Mouse (Mus musculus) cerebellum, adult (tissue): ENCODE results near the gene Alg12.
"Not testable (repeated sequence)": the region's sequence is repeated elsewhere in the genome, so short reads cannot be mapped to it uniquely, and the experiment has no call there.

Experiments used
- ATAC-seq: cut with Nextera tagmentation; 2 replicates; pipeline ENCODE4 v1.9.2; 2017; ENCODE audit warnings: mild to moderate bottlenecking, moderate library complexity, mixed read lengths; ENCODE audit not compliant: insufficient number of reproducible peaks, low FRiP score, low TSS enrichment

Gene Alg12

GRCm38 (mm10) chr15:88836571-88836970, 17.5 kb upstream of the Alg12 start:
- no peak for ATAC-seq

DNA sequence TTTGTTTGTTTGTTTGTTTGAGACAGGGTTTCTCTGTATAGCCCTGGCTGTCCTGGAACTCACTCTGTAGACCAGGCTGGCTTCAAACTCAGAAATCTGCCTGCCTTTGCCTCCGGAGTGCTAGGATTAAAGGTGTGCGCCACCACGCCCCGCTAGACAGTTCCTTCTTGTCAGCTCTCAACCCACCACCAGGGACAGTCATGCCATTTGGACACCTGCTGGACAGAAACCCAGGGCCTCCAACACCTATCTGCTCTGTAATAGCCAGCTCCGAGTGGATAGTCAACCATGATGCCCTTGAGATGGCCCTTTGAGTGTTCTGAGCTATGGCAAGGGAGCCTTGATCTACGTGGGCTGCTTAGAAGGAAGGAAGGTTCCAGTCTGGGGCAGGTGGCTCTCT, 16.9 kb upstream of the Alg12 start:
- no peak for ATAC-seq

DNA sequence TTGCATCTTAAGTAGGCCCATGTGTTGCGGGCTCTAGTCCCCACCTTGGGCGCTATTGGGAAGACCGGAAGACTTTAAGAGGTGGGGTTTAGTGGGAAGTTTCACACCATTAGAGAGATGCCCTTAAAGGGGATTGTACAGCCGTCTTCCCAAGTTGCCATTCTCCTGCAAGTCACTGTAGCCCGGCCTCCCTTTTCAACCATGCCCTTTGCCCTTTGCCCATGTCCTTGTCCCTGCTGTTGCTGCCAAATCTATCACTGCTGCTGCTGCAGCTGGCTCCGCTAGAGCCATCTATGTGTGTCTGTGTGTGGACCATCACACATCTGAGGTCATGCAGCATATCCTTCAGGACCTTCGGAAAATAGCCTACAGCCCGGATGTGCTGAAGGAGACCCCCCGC, 13.4 kb upstream of the Alg12 start:
- no peak for ATAC-seq

- no peak for ATAC-seq
Measured at GRCm38 (mm10) chr15:88831482-88831881, 12.4 kb upstream of the Alg12 start.

DNA sequence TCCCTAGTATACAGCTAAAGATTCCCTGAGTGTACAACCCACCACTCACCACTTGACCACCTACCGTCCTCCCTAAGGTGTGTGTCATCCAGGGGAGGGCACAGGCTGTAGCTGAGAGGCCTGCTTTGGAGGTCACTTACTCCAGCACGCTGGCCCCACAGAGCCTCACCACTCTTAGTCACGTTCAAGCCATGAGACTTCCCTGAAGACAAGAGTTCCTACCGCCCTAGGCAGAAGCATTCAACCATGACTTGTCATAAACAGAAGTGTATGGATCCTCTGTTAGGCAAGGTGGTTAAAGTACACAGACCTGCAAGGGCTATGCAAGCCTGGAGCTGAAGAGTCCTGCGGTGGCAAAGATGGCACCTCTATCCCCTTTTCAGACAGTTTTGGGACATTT, 11.6 kb upstream of the Alg12 start:
- ATAC-seq: no peak

DNA sequence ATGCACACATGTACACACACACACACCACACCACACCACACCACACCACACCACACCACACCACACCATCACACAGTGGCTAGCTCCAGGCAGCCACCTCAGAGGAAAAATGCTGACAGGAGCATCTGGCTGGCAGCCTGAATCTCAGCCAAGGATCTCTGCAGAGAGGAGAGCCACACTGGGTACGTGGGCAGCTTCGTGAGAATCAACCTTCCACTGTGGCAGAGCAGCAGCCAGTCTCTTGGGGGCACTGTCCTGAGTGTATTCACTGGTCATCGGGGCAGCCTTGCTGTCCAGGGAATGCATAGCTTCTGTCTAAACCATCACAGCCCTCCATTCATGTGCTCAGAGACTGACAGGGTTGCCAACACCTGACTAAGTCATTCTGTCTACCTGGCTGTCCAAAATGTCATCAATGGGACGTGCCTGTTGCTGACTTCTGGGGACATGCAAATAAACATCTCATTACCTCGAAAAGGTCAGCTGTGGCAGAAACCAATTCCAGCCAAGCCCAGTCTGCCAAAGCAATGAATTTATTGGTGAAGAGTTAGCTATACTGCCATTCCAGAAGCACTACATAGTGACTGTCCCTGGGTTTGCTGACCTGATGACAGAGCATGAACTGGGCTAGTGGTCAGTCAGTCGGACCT, 10.8 kb upstream of the Alg12 start:
- ATAC-seq: no peak

DNA sequence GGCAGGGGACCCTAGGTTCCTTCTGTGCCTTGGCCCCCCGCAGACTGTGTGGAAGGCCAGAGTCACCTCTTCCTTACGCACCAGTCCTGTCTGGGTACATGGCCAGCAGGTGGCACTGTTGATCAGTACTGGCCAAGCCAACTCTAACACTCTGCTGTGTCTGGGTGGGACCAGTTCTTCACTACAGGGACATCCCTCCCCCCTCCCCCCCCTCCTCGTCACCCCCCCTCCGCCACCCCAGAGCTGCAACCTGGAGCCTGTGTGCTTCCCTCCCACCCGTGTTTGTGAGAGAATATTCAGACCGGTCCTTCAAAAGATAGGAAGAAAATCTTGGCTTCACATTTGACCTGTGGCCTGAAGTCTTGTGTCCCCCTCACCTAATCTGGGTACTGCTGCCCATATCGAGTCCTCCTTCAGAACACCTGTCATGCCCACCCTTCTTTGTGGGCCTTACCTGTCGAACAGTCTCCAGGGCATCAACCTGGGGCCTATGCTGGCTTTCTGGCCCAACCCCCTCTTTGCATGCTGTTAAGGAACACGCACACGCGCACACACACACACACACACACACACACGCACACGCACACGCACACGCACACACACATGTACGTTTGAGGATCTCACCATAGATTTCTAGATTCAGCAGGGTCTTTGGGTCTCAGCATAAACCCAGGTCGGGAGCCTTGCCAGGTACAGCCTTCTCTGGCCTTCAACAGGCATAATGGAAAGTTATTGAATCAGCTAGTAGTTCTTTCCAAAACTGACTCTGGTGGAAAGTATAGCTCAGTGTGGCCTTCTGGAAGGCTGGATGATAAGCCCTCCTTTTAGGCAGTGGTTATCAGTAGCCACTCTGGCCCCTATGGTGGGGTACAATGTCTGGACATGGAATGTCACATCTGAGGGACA, 9.9 kb upstream of the Alg12 start:
- peak; percentile 60 for ATAC-seq

- peak; percentile 82 for ATAC-seq
Measured at GRCm38 (mm10) chr15:88827991-88828799, 9.1 kb upstream of the Alg12 start.

- ATAC-seq: 0 out of 2 replicates have a peak, but pooled peaks have one; percentile 1
Measured at GRCm38 (mm10) chr15:88827466-88827865, 8.3 kb upstream of the Alg12 start.

- ATAC-seq: no peak
Measured at GRCm38 (mm10) chr15:88823376-88823775, 4.3 kb upstream of the Alg12 start.

- no peak for ATAC-seq
Measured at GRCm38 (mm10) chr15:88822513-88822912, 3.4 kb upstream of the Alg12 start.

DNA sequence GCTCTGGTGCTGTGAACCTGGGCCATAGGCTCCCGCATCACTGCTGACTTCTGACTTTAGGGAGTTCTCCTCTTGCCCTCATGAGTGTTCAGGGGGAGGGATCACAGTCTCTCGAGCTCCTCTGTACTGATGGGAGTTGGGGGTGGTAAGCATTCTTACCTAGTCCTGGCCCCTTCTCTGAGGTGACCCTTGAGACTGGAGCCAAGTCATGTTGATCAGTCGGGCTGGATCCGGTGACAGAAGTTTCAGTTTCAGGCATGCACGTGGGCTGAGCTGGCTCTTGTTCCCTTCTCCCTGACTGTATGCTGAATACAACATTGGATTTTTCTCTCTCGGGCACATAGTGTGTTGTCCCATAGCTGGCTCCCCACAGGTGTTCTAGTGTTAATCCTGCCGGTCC, 2.3 kb upstream of the Alg12 start:
- ATAC-seq: no peak

DNA sequence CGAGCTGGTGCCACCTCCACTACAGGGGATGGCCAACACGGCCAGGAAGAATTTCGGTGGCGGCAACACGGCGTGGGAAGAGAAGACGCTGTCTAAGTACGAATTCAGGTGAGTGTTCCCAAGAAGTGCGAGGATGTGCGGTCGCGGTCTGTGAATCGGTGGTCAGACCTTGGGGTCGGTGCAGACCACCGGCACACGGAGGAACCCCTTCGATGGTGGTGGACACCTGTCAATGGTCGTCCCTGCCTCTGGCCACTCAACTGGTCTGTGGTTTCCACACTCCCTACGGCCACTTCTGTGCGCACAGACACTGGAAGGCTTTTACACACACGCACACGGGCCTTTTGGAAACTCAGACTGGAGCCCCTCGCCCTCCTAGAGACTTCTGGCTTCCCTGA, 787 bp upstream of the Alg12 start:
- ATAC-seq: no peak

DNA sequence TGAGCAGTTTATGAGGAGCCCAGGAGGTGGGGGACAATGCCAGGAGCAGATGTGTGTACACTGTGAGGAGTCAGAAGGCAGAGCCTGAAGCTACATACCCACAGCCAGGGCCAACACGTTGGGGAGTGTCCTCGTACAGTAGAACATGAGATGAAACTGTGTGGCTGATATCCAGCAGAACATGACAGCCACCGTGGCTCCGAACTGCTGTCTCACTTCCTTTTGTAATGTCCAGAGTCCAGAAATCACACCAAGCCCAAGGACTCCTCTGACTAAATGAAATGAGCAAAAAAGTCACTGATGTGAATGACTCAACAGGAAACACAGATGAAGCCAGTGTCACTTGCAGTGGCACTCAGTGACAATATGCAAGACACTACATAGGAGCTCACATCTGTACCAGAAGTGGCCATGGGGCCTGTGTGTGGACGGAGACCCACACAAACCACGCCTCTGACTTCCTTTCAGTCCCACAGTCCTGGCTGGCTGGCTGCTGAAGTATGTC, 3.9 kb downstream of the Alg12 start:
- ATAC-seq: no peak

DNA sequence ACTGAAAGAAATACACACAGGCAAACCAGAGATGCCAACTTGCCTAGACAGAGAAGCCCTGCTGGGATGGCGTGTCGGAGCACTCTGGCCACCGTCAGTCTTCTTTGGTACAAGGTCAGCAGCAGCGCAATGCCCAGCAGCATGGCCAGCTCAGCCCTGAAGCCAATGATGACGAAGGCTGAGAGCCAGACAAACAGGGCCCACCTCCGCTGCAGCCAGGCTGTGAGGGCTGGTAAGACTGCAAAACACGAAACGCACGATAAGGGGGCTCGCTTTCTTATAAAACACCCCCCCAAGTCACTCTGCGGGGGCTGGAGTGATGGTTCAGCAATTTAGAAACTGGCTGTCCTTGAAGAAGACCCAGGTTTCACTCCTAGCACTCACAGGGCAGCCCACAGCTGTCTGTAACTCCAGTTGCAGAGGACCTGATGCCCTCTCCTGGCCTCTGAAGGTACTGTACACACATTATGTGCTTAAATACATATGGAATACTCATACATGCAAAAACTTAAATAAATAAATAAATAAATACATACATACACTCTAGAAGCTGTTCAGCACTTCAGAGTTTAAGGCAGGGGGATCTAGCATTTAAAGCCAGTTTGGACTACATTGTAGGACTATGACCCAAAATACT, 4.6 kb downstream of the Alg12 start:
- no peak for ATAC-seq

- ATAC-seq: not testable (repeated sequence)
Measured at GRCm38 (mm10) chr15:88813873-88814272, 5.2 kb downstream of the Alg12 start.

GRCm38 (mm10) chr15:88813262-88813661, 5.9 kb downstream of the Alg12 start:
- ATAC-seq: no peak

GRCm38 (mm10) chr15:88810369-88810768, 8.7 kb downstream of the Alg12 start:
- ATAC-seq: no peak

- ATAC-seq: no peak
Measured at GRCm38 (mm10) chr15:88808121-88808520, 11.0 kb downstream of the Alg12 start.

- ATAC-seq: no peak
Measured at GRCm38 (mm10) chr15:88802348-88802747, 16.8 kb downstream of the Alg12 start.
